Mouse (Mus musculus) kidney, adult 9 months (tissue): Measurements from ENCODE around the gene Det1.
A peak's percentile ranks its signal among the peaks of the same experiment; 100 is the strongest.

Experiments
- DNase-seq: peaks from one replicate; pipeline ENCODE4 v3.0.0; 2022

Det1 gene

DNA sequence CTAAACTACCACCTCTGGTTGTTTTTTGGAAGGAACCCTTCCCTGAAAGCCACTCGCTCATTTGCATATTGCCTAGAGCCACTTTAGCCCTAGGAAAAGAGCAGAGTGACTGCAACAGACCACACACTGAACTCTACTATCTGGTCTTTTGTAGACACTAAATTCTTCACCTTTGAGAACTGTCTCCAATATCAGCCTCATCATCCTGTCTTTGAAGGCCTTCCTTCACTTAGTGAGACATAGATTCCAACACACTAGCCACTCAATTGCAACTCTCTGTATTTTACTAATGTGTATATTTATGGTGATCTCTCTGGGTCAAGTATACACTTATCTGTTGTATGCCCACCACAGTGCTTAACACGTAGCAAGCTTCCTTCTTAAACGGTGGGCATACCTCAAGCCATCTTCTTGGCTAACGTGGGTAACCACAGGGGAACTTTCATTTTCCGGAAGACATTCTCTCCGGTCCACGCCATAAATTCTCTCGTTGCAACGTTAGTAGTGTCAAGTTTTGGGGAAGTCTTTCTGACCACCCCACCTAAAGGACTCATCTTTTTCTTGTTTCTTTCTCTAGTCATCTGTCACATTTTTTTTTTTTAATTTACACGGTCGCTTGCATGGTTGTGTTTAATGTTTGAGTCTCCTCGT, 872 bp downstream of the Det1 start:
- DNase-seq = no peak

DNA sequence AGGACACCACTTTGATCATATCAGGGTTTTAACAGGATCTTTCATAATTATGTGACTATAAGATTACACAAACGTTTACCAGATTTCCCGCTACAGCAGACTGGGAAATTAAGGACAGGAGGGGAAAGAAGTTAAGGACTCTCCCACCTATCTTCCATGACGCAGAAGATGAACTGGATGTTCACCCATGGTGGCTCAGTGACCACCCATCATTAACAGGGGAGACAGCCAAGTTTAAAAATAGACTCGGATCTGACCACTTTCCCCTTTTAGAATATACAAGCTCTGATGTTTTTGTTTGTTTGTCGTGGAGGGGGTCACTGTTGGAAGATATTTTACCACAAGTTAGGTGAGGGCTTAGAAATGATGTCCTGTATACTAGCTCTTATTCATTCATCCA, 5.5 kb downstream of the Det1 start:
- DNase-seq = no peak

DNA sequence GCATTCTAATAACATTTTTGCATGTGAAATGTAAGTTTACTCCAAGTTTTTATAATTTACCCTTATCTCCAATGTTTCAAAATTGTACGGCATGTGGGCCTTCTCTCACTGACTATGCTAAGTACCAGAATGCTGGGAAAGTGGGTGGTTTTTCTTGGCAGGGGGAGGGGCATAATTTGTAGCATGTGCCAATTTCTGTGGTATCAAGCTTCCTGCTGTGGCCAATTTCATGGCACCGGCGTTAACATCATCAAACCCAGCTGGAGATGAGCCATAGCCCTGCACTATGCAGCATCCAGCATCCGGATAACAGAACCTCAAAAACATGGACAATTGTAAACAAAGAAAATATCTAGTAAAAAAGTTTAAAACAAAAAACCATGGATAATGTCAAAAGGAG, 9.8 kb downstream of the Det1 start:
- no peak for DNase-seq

DNA sequence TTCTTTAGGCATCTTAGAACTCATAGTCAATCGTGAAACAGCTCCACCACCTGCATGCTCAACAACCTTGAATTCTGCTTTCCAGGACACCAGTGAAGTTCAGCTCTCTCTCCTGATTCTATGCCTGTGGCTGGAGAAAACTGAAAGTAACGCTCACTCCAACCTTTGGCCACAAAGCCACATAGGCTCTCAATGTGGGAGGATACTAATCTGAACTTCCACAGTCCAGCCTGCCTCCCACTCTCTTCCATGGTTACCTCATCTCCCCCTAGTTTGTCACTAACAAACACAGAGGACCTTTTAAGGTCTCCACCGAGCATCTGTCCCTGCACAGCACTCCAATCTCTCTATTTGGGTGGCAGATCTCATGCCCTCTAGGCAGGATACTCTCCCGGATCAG, 11.4 kb downstream of the Det1 start:
- DNase-seq = no peak

DNA sequence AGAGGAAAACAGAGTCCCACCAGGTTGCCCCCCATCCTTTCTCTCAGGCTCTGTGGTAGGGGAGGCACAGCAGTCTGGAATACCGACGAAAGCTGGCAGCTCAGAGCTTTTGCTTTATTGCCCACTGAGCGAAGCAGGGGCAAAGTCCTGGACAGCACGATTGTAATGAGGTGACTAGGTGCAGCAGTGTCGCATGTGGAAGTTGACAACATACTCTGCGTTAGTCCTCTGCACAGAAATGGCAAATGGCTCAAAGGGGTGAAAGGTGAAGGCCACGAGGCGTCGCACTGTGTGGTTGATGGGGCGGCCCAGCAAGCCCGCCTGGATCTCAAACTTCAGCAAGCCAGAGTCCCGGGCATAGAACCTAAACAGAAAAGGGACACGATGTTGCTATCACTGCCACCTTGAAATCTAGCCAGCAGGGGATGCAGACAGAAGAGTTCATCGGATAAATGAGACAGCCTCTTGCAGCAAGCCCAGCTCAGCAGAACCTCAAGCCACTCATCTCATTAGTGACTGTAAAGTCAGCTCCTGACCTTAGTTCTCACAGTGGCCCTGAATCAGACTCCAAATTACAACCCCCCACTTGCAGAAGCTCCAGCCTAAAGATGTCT, 19.2 kb downstream of the Det1 start:
- no peak for DNase-seq

DNA sequence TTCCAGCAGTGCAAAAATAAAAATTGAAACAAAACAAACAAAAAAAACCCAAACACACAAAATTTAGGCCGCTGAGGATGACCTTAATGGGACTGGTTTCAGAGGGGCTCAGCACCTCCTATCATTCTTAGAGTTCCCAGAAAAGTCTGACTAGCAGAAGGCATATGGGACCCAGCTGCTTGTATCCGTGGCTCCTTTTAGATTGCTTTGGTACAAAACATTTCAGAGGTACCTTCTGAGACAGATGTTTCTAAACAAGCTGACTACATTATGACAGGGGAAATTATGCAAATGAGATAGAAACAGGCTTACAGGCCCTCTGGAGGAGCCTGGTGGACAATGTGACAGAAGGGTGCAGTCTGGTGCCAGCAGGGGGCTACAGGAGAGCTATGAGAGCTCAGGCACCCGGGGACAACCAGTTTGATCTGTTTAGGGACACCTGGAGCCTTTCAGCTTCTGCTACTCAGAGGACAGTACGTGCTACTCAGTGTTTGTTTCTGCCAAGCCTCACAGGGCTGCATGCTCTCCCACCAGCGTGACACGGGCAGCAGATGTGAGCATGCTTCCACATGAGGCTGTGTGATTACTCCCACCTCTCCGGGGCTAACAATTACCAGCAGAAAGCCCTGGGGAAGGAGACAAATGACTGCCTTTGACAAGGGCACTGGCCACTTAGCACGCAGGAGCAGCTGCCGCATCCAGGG, 20.2 kb downstream of the Det1 start:
- no peak for DNase-seq

DNA sequence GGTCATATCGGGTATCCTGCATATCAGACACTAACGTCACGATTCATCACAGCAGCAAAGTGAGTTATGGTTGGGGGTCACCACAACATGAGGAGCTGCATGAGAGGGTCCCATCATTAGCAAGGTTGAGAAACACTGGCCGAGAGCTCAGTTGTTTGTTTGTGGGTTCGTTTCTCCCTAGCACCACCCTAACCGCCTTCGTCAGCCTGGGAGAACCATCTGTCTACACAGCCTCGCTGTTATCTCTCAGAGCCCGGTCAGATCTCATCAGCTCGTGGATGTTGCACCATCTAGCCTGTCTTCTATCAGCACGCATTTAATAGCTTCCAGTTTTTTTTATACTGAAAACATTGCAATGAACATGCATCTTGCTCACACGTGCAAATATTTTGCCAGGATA, 28.7 kb downstream of the Det1 start:
- DNase-seq = no peak

DNA sequence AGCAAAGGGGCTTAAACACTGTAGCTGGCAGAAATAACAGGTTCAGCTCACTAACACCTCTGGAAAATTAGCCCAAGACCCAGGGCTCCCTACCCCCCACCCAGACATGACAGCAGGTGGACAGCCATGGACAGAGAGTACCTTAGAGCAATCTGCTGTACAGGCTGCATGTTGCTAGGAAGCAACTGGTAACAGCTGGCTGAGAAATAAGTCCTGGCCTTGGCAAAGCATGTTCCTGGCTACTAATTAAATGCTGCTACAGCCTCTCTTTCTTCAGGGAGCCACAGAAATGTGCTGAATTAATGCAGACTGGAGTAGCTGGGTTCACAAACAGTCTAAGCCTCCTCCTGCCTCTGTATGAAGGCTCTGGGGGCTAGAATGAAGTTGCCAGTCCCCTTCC, 32.3 kb downstream of the Det1 start:
- DNase-seq = peak; percentile 67

DNA sequence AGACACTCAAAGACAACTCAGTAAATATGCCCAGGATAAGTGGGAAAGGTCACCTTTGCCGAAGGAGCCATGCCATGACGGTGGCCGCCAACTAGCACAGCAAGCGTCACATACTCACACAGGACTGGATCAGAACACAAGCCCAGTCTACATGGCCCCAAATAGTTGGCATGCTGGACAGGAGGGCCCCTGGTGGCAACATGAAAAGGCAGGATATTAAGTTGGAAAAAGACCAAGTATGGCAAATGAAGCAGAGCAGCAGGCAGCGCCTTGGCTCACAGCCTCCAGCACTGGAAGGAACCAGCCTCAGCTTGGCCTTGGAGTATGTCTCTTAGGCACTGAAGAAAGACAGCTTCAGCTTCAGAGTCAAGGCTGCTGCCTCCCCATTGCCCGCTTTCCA, 33.3 kb downstream of the Det1 start:
- peak; percentile 63 for DNase-seq

DNA sequence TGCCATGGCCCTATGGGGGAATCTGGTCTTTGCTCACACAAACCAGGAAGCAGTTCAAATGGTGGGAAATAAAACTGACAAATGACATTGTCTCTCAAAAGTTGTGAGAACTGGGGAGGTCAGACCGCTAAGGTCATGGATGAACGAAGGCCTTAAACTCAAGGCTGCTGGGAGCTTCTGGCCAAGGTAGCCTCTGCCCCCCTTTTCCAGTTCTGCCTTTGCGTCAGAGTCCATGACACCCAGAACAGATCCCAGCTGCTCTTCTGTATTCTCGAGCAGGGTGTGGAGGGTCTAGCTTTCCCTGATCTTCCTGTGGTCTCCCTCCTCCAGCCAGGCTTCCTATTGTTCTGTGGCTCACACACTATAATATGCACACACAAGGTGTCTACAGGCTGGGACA, 39.9 kb downstream of the Det1 start:
- DNase-seq = no peak

DNA sequence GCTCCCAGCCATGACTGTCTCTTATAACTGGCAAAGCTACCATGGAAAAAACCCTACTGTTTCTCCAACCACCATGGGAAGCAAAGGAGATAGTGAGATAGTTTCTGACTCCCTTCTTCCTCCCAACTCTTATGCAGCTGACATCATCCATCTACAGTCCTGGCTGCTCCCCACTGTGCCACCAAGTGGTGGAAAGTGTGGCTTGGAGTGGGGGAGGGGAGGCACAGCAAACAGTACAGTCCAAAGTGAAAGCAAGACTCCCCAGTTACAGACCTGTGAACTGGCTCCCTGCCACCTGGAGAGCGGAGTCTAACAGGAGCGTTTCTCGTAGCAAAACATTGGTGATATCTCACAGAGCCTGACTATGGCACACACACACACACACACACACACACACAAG, 43.2 kb downstream of the Det1 start:
- DNase-seq = peak; percentile 35

DNA sequence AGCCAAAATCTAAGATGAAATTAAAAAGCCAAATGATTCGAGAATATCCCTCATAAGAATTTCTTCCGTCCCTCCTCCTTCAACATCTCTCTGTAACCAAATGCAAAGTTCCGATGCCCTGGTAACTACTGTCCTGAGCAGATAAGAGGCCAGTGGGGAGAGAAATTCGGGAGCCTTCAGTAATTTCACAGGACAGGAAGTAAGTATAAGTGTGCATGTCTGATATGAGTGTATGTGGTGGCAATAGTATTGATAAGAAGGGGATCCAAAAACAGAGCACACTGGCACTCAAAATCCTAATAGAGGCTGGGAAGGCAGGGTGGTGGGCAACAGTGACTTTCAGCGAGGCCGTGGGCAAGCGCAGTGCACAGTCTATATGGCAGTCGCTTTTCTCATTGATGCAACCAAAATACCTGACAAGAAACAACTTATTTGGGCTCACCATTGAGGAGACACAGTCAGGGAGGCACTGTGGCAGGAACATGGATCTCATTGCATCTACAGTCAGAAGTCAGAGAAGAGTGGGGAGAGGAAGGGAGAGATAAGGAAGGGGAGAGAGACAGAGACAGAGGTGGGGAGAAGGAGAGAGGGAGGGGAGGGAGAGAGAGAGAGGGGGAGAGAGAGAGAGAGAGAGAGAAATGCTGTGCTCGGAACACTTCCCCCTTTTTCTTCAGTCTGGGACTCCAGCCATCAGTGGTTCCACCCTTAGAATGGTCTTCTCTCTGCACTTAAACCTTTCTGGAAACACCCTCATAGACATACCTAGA, 47.1 kb downstream of the Det1 start:
- DNase-seq = no peak

DNA sequence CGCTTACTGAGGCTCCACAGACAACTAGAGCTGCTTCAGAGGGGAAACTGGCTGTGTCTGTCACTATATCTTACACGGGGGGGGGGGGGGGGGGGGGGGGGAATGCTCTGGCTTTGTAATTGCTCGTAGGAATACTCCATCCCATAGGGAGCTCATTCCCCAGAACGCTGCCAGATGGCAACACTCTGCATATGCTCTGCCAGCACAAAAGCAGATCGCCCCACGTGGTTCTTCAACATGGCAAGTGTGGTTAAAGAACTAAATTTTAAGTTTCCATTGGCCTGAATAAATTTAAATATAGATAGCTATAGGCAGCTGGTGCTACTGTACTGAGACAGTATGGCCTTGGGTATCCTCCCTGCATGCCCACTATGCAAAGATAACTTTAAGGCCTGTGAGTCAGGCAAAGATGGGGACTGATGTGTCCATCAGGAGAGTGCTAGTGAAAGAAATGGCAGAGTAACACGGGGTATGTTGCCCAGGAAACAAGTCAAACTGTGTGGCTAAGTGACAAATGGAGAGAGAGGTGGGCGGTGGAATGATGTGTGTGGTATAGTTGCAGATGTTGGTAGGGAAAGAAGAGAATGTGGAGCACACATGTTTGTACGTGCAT, 49.1 kb downstream of the Det1 start:
- no peak for DNase-seq

DNA sequence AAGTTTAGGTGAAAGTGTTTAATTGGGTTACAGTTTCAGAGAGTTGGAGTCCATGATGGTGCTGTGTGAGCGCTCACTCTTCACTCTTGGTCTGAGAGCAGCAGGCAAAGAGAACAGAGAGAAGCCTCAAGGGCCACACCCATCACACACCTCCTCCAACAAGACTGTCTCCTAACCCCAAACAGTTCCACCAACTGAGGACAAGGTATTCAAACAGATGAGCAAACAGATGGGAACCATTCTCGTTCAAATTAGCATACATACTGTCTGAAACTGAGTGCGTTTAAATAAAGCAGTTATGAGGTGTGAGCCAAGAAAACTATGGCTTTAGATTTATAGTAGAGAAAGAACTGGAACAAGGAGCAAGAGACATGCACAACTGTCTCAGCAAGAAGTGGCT, 50.4 kb downstream of the Det1 start:
- DNase-seq = no peak

DNA sequence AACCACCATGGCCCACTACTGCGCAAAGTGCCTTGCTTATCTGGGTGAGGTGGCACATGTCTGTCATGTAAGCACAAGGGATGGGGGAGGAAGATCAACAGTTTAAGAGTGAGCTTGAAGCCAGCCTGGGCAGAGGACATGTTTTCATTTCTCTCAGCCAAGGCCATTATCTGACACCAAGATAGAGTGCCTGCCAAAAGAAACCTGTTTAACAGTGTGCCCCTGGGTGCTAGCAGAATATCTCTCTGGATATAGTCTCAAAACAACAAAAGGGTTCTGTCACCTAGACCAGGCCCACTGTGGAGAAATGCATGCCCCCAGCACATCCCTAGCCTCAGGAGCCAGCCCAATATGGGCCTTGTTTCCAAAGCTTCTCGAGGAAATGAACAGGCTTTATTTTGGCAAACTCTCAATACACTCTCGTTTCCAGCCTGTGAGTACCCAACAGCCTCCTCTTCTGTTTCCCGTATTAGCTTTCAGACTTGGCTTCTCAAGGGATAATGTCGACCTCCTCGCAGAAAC, 52.4 kb downstream of the Det1 start:
- DNase-seq = no peak

DNA sequence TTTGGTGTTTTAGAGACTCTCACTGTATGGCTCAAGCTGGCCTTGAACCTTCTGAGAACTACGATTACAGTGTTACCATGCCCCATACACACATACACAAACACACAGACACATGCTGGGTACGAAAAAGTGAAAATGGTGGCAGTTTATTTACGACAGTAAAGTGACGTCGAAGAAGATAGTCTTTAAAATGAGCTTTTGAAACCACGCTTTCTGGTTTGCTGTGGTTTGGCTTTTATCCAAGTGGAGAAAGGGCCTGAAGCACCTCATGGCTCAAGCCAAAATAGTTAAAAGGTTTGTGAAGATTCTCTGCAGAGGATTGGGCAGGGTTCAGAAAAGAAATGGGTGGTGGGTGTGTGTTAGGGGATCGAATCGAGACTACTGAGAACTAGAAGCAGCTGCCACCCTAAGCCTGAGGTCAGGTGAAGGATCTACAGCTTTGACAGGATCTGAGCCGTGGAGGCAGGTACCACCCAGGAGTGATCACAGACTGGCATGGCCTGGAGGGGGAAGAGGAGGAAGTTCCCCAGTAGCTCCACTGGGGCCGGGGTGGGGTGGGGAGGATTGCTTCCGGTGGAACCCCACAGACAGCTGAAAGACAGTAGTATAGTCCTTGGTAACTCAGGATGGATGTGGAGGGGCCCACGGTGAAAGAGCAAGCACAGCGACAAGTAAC, 53.0 kb downstream of the Det1 start:
- DNase-seq = no peak

DNA sequence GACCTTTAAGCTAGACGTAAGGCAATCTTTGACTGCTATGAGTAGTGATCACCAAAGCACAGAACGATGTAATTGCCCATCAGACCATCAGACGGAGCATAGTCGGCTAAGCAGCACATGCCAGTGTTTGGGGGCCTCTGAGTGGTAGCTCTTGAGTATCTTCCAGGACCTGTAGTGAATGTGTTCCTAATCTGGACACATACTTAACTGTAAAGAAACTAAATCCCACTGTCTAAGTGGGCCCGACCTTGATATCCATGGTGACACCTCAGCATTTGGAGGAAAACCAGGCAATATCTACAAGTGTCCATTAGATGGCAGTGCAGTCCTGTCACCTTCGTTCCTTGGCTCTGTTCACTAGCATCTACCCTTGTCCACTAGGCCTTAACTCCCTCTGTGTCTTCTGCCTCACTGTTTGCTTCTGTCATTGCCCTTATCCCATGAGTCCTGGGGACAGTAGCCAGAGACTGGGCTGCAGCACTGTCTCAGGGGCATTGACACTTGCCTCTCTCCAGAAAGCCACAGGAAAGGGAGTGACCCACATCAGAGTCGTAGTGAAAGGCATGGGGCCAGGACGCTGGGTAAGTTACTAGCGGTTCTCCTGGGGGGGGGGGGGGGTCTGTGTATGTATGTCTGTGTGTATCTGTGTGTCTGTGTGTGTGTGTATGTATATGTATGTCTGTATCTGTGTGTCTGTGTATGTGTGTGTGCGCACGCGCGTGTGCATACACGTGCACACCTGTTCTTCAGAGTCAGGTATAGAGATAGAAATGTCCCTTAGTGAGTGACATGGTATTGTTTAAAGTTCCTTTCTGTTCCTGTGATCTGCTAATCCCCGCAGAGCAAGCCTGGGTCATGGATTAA, 55.5 kb downstream of the Det1 start:
- DNase-seq = peak; percentile 72

DNA sequence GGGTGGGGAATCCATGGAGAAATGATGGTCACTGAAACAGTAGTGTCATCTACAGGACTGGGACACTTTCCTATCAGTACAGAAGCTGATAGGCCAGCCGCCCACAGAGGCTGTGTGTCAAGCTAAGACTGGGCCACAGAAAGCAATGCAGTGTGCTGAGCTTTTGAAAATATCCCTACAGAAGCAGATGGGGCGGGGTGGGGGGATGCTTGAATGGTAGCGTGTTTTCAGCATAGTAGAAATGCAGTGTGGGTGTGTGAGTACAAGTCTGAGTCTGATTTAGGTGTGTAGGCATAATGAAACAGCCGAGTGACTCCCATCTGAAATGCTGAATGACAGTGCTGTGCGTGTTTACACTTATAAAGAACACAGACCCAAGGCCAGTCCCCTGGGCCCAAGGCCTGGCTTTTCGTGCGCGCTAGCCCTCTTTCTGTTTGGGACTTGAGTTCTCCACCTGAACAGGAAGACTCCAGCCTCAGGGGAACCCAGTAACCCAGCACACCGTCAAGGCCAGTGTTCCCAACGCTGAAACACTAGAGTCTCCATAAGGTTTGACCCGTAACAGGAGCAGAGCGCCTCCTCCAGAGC, 59.2 kb downstream of the Det1 start:
- no peak for DNase-seq

DNA sequence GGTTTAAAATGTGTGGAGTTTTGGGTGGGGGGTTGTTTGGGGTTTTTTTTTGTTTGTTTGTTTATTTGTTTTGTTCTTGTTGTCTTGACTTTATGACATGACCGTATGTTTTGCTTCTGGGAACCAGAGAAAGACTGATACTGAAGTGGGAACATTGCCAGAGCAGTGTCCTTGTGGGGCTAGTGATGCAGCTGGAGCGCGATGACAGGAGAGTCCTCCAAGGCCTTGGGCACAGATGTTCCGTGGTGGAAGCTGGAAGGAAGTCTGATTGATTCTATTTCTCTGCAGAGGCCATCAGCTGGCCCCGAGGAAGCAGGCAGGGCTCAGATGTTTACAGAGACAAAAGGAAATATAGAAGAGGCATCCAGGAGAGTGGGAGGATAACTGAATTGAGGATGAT, 61.2 kb downstream of the Det1 start:
- DNase-seq = no peak

DNA sequence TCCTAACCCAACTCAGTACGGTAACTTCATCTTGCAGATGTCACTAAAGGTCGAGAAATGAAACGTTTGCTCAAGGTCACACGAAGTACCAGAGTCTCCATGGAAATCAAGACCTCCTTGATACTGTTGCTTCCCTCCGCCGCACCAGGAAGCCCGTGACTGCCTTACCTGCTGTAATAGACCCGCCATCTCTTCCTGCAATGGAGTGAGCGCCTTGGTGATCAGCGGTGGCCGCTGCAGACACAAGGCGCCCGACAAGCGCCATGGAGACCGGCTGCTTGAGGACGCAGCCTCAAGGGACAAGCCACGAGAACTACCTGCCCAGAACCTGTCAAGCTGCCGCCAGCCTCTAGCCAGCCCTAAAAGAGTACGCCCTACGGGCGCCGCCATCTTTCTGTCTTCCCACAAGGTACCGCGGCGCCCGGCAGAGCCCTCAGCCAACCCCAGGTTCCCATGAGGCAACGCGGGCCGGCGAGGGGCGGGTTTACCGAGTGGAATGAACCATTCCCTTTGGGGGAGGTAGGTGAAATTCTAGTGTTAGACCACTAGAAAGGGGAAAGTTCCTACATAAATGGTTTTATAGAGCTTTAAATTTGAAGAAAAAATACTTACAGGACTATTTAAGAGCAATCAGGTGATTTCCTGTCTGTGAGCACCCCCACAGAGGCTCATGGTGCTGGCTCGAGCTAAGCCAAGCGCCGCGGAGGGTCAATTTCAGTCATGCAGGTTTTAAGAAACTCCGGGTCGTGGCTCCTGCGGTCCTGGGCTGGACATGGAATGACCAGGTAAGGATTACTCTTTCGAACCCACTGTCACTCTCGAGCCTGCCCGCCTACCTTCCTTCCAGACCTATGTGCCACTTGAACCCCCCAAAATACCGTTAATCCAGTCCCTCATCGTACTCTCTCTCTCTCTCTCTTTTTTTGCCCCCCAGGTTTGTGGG, 64.2 kb downstream of the Det1 start, which contains the start of the genes Mrps11 and Mrpl46:
Mrps11 (plus strand) TSS at position 481 of the 943 bp plus-strand sequence.
Mrpl46 (minus strand) TSS at position 893 of the 943 bp plus-strand sequence.
- peak; percentile 89 for DNase-seq
